Mouse (Mus musculus) E14TG2a.4 (cell line): ENCODE measurements around the gene Schip1.

ENCODE experiments used
- CTCF ChIP-seq: conservative IDR thresholded peaks from 2 replicates; pipeline ENCODE4 v1.5.1; 2014; ENCODE audit warnings: low read length
- NANOG ChIP-seq: IDR thresholded peaks from 2 replicates; pipeline ENCODE4 v1.6.1; 2014; ENCODE audit warnings: borderline replicate concordance, low read length, mixed read lengths

GRCm38 (mm10) chr3:68617708-68618107 lies 553.1 kb downstream of the Schip1 start:
- no peak for TF ChIP-seq CTCF
- no peak for TF ChIP-seq NANOG
